In the genomic region with DNA sequence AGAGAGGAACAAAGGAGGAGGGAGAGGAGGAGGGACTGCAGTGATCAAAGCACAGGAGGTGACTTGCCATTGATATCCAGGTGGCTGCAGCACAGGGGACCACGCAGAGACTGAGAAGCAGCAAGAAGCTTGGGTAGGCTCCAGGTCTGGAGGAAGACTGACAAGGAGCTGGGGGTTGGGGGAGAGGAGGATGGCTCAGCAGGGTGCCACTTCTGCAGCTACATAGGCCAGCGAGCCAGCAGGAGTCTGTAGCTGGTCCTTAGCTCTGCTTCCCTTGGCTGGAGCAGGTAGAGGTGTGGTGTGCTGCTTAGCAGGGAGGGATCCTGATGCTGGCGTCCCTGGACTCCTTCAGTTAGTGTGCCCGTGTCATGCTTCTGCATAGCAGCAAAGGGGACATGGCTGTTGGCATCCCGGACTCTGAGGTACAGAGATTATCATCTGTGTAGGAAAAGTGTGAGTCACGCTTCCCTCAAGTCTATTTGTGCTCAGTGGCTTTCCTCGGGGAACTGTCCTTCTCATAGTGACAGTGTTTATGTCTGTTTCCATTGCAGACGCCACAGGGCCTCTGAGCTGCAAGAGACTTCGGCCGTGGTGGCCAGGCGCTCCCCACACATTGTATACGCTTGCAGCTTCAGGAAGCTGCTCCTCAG, we compare ENCODE assay signal across 10 mouse cellular contexts. TPM values are rescaled to one million over a fixed set of nuclear protein-coding genes. Genes with fewer than 3 reads are reported as not detected.
DNase-seq lines count a peak whose midpoint lies in the region; ATAC-seq and TF ChIP-seq lines count a peak whose summit lies in the region.
"Had no signal": no experiment of that assay in that cellular context is flagged by ENCODE, and none has a peak within 500 bp of the region (broad histone marks: within the 10 kb centered on the region; RNA-seq: fewer than 3 reads in every experiment).

No protein-coding gene starts in this region.

- no peaks in the 10 kb centered on the region for H3K27me3 ChIP-seq in C2C12 (ENCODE audit: control insufficient read depth, insufficient read depth, insufficient read length)
- H3K27me3 ChIP-seq in cerebellum, adult 2 months (ENCODE audit: control insufficient read depth, insufficient read depth, low read length): no peaks in the 10 kb centered on the region
- H3K27me3 ChIP-seq in hindbrain, embryonic 13.5 days: no peaks in the 10 kb centered on the region
- H3K27me3 ChIP-seq: neural tube, embryonic 12.5 days; Patski had no signal

- H3K79me2 ChIP-seq in C2C12 (ENCODE audit: control insufficient read depth, insufficient read depth): no peaks in the 10 kb centered on the region

- H3K9ac ChIP-seq in hindbrain, embryonic 13.5 days: peak overlapping the region; percentile 40; the same call in 1 of the 2 replicates
- H3K9ac ChIP-seq: neural tube, embryonic 12.5 days had no signal

- peak overlapping the region; percentile 90 for H3K27ac ChIP-seq in cerebellum, adult 2 months (ENCODE audit: insufficient read depth, low read length)
- H3K27ac ChIP-seq in hindbrain, embryonic 13.5 days: peak overlapping the region; percentile 81
- H3K27ac ChIP-seq: neural tube, embryonic 12.5 days had no signal

- H3ac ChIP-seq in C2C12 (ENCODE audit: control insufficient read depth, insufficient read length, low read depth): peak overlapping the region; percentile 16

- WGBS in cerebellum, adult 2 months: 17% methylated on average over 12 of the region's 12 CpGs
- WGBS in hindbrain, embryonic 13.5 days: 54% methylated on average over 12 of the region's 12 CpGs

- peak; percentile 67 to 74 for DNase-seq in cerebellum, adult 2 months
- peak; percentile 53 for DNase-seq in lung, postnatal 14 days
- no peak for DNase-seq in ovary, postnatal 36 days (ENCODE audit: low spot score)
- no peak for DNase-seq in embryo, embryonic 11 days
- DNase-seq in gastrocnemius, postnatal 4 days (ENCODE audit: low spot score in 2 of 2): no peak
- DNase-seq: kidney, postnatal 14 days had no signal

- peaks cover 50% of the 10 kb centered on the region for H3K4me1 ChIP-seq in cerebellum, adult 2 months (ENCODE audit: control insufficient read depth, insufficient read depth, low read length)
- peaks cover 18% of the 10 kb centered on the region for H3K4me1 ChIP-seq in hindbrain, embryonic 13.5 days (replicated peaks)

- no peak overlapping the region for H3K4me3 ChIP-seq in C2C12 (ENCODE audit: insufficient read depth, poor library complexity, severe bottlenecking)
- H3K4me3 ChIP-seq in cerebellum, adult 2 months (replicated peaks; ENCODE audit: insufficient read depth, low read depth, low read length): no peak overlapping the region
- H3K4me3 ChIP-seq in hindbrain, embryonic 13.5 days: no peak overlapping the region
- H3K4me3 ChIP-seq: neural tube, embryonic 12.5 days had no signal

- H3K79me3 ChIP-seq in C2C12 (ENCODE audit: low read depth): no peaks in the 10 kb centered on the region

- H3K36me3 ChIP-seq in C2C12 (ENCODE audit: control insufficient read depth, insufficient read depth): no peaks in the 10 kb centered on the region
- peaks cover 14% of the 10 kb centered on the region; the same call in 1 of the 2 replicates for H3K36me3 ChIP-seq in hindbrain, embryonic 13.5 days

- H3K4me2 ChIP-seq in hindbrain, embryonic 13.5 days: no peak overlapping the region
- H3K4me2 ChIP-seq: neural tube, embryonic 12.5 days had no signal

- TF ChIP-seq CTCF in C2C12 (IDR thresholded peaks at IDR 0.05; ENCODE audit: control insufficient read depth, insufficient read depth, insufficient read length): no peak
- TF ChIP-seq CTCF in cerebellum, adult 2 months (IDR thresholded peaks at IDR 0.05; ENCODE audit: borderline replicate concordance, insufficient read depth, low read depth, low read length): no peak

- no peak for TF ChIP-seq POLR2A in cerebellum, adult 2 months (IDR thresholded peaks at IDR 0.05; ENCODE audit: borderline replicate concordance, insufficient read depth, low read length)

- peak; percentile 46; the same call in 1 of the 2 replicates for ATAC-seq in hindbrain, embryonic 13.5 days (ENCODE audit: low FRiP score)
- ATAC-seq: Patski had no signal

- no peaks in the 10 kb centered on the region for H3K9me3 ChIP-seq in hindbrain, embryonic 13.5 days
- H3K9me3 ChIP-seq: neural tube, embryonic 12.5 days had no signal

TF ChIP-seq in C2C12, 6 proteins besides CTCF, POLR2A, EP300 and RAD21:
- TF ChIP-seq MYOG (IDR thresholded peaks at IDR 0.05; ENCODE audit: control insufficient read depth, extremely low read depth, insufficient read length): no peak
- no peak for TF ChIP-seq MYOD1 (IDR thresholded peaks at IDR 0.05; ENCODE audit: control insufficient read depth, insufficient read length, low read depth)
- no peak for TF ChIP-seq FOSL1 (IDR thresholded peaks at IDR 0.05; ENCODE audit: insufficient read depth, low read length, poor library complexity, severe bottlenecking)
- no peak for TF ChIP-seq USF1 (IDR thresholded peaks at IDR 0.05; ENCODE audit: low read depth)
- no peak for TF ChIP-seq CEBPB (IDR thresholded peaks at IDR 0.05; ENCODE audit: low read depth)
- no peak for TF ChIP-seq MAX (IDR thresholded peaks at IDR 0.05)

RNA-seq across cellular contexts. Expression of a gene that starts 30.8 kb away (rescaled TPM):
- polyA plus RNA-seq in C2C12 (2012; fragmentation: generic; extraction: Trizol): 3.5 TPM
- polyA plus RNA-seq in cerebellum, adult 2 months (2012; rRNA removed): 175 and 188 TPM in 2 replicates
- 23.2 and 24.8 TPM in 2 replicates for polyA plus RNA-seq in hindbrain, embryonic 13.5 days (2015; fragmentation: Nextera tagmentation; extraction: Ambion mirVana)
- 10 to 100 TPM; 13.0 to 14.2 TPM for total RNA-seq in gastrocnemius, postnatal 4 days (2021)

RNA-seq across cellular contexts. Expression of a gene that starts 32.5 kb away (rescaled TPM):
- polyA plus RNA-seq in C2C12 (2012; fragmentation: generic; extraction: Trizol): not detected
- 1.8 and 3.3 TPM in 2 replicates for polyA plus RNA-seq in cerebellum, adult 2 months (2012; rRNA removed)
- polyA plus RNA-seq in hindbrain, embryonic 13.5 days (2015; fragmentation: Nextera tagmentation; extraction: Ambion mirVana): 2.2 and 2.6 TPM in 2 replicates
- not detected for total RNA-seq in gastrocnemius, postnatal 4 days (2021)

RNA-seq across cellular contexts. Expression of a gene that starts 43.5 kb away (rescaled TPM):
- 32.4 TPM for polyA plus RNA-seq in C2C12 (2012; fragmentation: generic; extraction: Trizol)
- 34.7 and 39.3 TPM in 2 replicates for polyA plus RNA-seq in cerebellum, adult 2 months (2012; rRNA removed)
- polyA plus RNA-seq in hindbrain, embryonic 13.5 days (2015; fragmentation: Nextera tagmentation; extraction: Ambion mirVana): 27.9 and 29.3 TPM in 2 replicates
- total RNA-seq in gastrocnemius, postnatal 4 days (2021): 10 to 100 TPM; 29.0 to 29.9 TPM

Comparison
In these comparisons a context has a peak if more than half of its experiments do, and no peak if none do; other contexts are left out.
1. DNase-seq: peak in cerebellum, adult 2 months (2 of 2) and lung, postnatal 14 days (single experiment); none in ovary, postnatal 36 days (single experiment), embryo, embryonic 11 days (single experiment) and gastrocnemius, postnatal 4 days (0 of 2).